10 mouse cellular contexts compared by ENCODE assay signal in genomic region chr11:89003078-89003477, GRCm38 (mm10). TPM values are rescaled to one million over a fixed set of nuclear protein-coding genes. Genes with fewer than 3 reads are reported as not detected.
DNase-seq lines count a peak whose midpoint lies in the region; ATAC-seq and TF ChIP-seq lines count a peak whose summit lies in the region.
"Had no signal": no experiment of that assay in that cellular context is flagged by ENCODE, and none has a peak within 500 bp of the region (broad histone marks: within the 10 kb centered on the region; RNA-seq: fewer than 3 reads in every experiment).

No protein-coding gene starts in this region.

- H3K36me3 ChIP-seq in kidney, adult 2 months (ENCODE audit: control insufficient read depth, insufficient read depth, low read length) = peaks cover 3% of the 10 kb centered on the region; the same call in 1 of the 2 replicates
- peaks cover 27% of the 10 kb centered on the region for H3K36me3 ChIP-seq in heart, postnatal 0 days (replicated peaks; ENCODE audit: control insufficient read depth, insufficient read depth, low read length)
- peaks cover 49% of the 10 kb centered on the region for H3K36me3 ChIP-seq in liver, postnatal 0 days (replicated peaks; ENCODE audit: insufficient read depth, low read length)
- H3K36me3 ChIP-seq: embryonic facial prominence, embryonic 15.5 days had no signal

- H3K9ac ChIP-seq in heart, postnatal 0 days (replicated peaks; ENCODE audit: low read depth, low read length) = peak overlapping the region; percentile 30; the same call in 1 of the 2 replicates
- peak overlapping the region; percentile 58 for H3K9ac ChIP-seq in liver, postnatal 0 days (replicated peaks)
- H3K9ac ChIP-seq: embryonic facial prominence, embryonic 15.5 days had no signal

- intact Hi-C loops in gastrocnemius, postnatal 36 days (cut with DNase I) = no loop called here

- TF ChIP-seq POLR2A in kidney, adult 2 months (IDR thresholded peaks at IDR 0.05; ENCODE audit: low read depth, low read length) = no peak

- H3K4me2 ChIP-seq in heart, postnatal 0 days (ENCODE audit: low read depth, low read length) = peak overlapping the region; percentile 78
- peak overlapping the region; percentile 79 for H3K4me2 ChIP-seq in liver, postnatal 0 days (ENCODE audit: low read depth, low read length)
- H3K4me2 ChIP-seq: embryonic facial prominence, embryonic 15.5 days had no signal

- H3K27me3 ChIP-seq in kidney, adult 2 months (replicated peaks; ENCODE audit: control insufficient read depth, insufficient read depth, low read length) = no peaks in the 10 kb centered on the region
- H3K27me3 ChIP-seq in heart, postnatal 0 days (ENCODE audit: control insufficient read depth, insufficient read depth, low read length) = no peaks in the 10 kb centered on the region
- H3K27me3 ChIP-seq in liver, postnatal 0 days (ENCODE audit: insufficient read depth, low read length) = no peaks in the 10 kb centered on the region

- H3K4me3 ChIP-seq in kidney, adult 2 months (ENCODE audit: insufficient read depth, low read depth, low read length) = peak overlapping the region; percentile 19; the same call in 1 of the 2 replicates
- H3K4me3 ChIP-seq in heart, postnatal 0 days (ENCODE audit: low read depth, low read length) = peak overlapping the region; percentile 22
- peak overlapping the region; percentile 98 for H3K4me3 ChIP-seq in liver, postnatal 0 days (ENCODE audit: low read depth, low read length)
- H3K4me3 ChIP-seq: embryonic facial prominence, embryonic 15.5 days had no signal

- no peak for TF ChIP-seq CTCF in kidney, adult 2 months (conservative IDR thresholded peaks at IDR 0.05; ENCODE audit: insufficient read depth, insufficient read length, low read depth, low read length)
- no peak for TF ChIP-seq CTCF in heart, postnatal 0 days (IDR thresholded peaks at IDR 0.05; ENCODE audit: low read depth)
- TF ChIP-seq CTCF in liver, postnatal 0 days (IDR thresholded peaks at IDR 0.05; ENCODE audit: low read depth) = no peak

- no peak for TF ChIP-seq EP300 in heart, postnatal 0 days (IDR thresholded peaks at IDR 0.05; ENCODE audit: low read depth)
- TF ChIP-seq EP300 in liver, postnatal 0 days (IDR thresholded peaks at IDR 0.05; ENCODE audit: low read depth) = peak; percentile 40; the same call in 1 of the 2 replicates

- H3K27ac ChIP-seq in kidney, adult 2 months (ENCODE audit: insufficient read depth, low read depth, low read length) = peak overlapping the region; percentile 46
- peak overlapping the region; percentile 46 for H3K27ac ChIP-seq in heart, postnatal 0 days (ENCODE audit: low read depth)
- H3K27ac ChIP-seq in liver, postnatal 0 days (ENCODE audit: low read depth) = peak overlapping the region; percentile 87
- H3K27ac ChIP-seq: embryonic facial prominence, embryonic 15.5 days had no signal

- H3K9me3 ChIP-seq in heart, postnatal 0 days (replicated peaks; ENCODE audit: control insufficient read depth, low read length) = no peaks in the 10 kb centered on the region
- H3K9me3 ChIP-seq in liver, postnatal 0 days (ENCODE audit: low read length) = no peaks in the 10 kb centered on the region
- H3K9me3 ChIP-seq: embryonic facial prominence, embryonic 15.5 days had no signal

- ATAC-seq in heart, postnatal 0 days (ENCODE audit: insufficient read depth, low read depth) = no peak
- peak; percentile 58 for ATAC-seq in liver, postnatal 0 days

- peaks cover 18% of the 10 kb centered on the region for H3K4me1 ChIP-seq in kidney, adult 2 months (ENCODE audit: control insufficient read depth, insufficient read depth, low read length)
- peaks cover 30% of the 10 kb centered on the region for H3K4me1 ChIP-seq in heart, postnatal 0 days (ENCODE audit: control insufficient read depth, insufficient read depth)
- H3K4me1 ChIP-seq in liver, postnatal 0 days (ENCODE audit: insufficient read depth) = peaks cover 43% of the 10 kb centered on the region

- WGBS in kidney, adult 2 months = 25% methylated on average over 6 of the region's 6 CpGs
- WGBS in heart, postnatal 0 days = 58% methylated on average over 6 of the region's 6 CpGs
- 48% methylated on average over 6 of the region's 6 CpGs for WGBS in liver, postnatal 0 days (ENCODE audit: insufficient replicate concordance)

- DNase-seq in kidney, adult 2 months = peak; percentile 75
- DNase-seq in kidney, postnatal 4 days = no peak
- peak; percentile 16 for DNase-seq in adipocyte (ENCODE audit: low spot score)
- no peak for DNase-seq in heart, postnatal 0 days (ENCODE audit: low spot score)
- peak; percentile 59 for DNase-seq in liver, postnatal 0 days
- DNase-seq in gastrocnemius, postnatal 36 days = no peak
- no peak for DNase-seq in MN1 (ENCODE audit: low spot score)
- DNase-seq: lung, adult 2 months; right cerebral cortex, adult 18-20 months had no signal

RNA-seq across cellular contexts. Expression of gene Trim25, which starts 3.9 kb away (rescaled TPM):
- polyA plus RNA-seq in kidney, adult 2 months (2012; rRNA removed) = 27.3 and 35.0 TPM in 2 replicates
- total RNA-seq in heart, postnatal 0 days (2014; rRNA removed; ENCODE audit: low replicate concordance) = 7.8 and 10.5 TPM in 2 replicates
- 14.5 and 16.1 TPM in 2 replicates for polyA plus RNA-seq in heart, postnatal 0 days (2015; fragmentation: Nextera tagmentation; extraction: Ambion mirVana)
- 20.4 and 20.6 TPM in 2 replicates for polyA plus RNA-seq in liver, postnatal 0 days (2015; fragmentation: Nextera tagmentation; extraction: Ambion mirVana)
- total RNA-seq in gastrocnemius, postnatal 36 days (2021) = 1 to 10 TPM; 7.7 to 8.5 TPM

RNA-seq across cellular contexts. Expression of gene Coil, which starts 33.0 kb away (rescaled TPM):
- polyA plus RNA-seq in kidney, adult 2 months (2012; rRNA removed) = 3.1 and 3.6 TPM in 2 replicates
- 5.3 and 8.5 TPM in 2 replicates for total RNA-seq in heart, postnatal 0 days (2014; rRNA removed; ENCODE audit: low replicate concordance)
- polyA plus RNA-seq in heart, postnatal 0 days (2015; fragmentation: Nextera tagmentation; extraction: Ambion mirVana) = 4.6 and 5.3 TPM in 2 replicates
- 2.6 and 2.7 TPM in 2 replicates for polyA plus RNA-seq in liver, postnatal 0 days (2015; fragmentation: Nextera tagmentation; extraction: Ambion mirVana)
- 1 to 10 TPM; 3.3 to 3.8 TPM for total RNA-seq in gastrocnemius, postnatal 36 days (2021)

RNA-seq across cellular contexts. Expression of gene Elobl, which starts 36.3 kb away (rescaled TPM):
- polyA plus RNA-seq in kidney, adult 2 months (2012; rRNA removed) = 0.92 and 1.5 TPM in 2 replicates
- total RNA-seq in heart, postnatal 0 days (2014; rRNA removed; ENCODE audit: low replicate concordance) = not detected in 2 replicates
- not detected in 2 replicates for polyA plus RNA-seq in heart, postnatal 0 days (2015; fragmentation: Nextera tagmentation; extraction: Ambion mirVana)
- polyA plus RNA-seq in liver, postnatal 0 days (2015; fragmentation: Nextera tagmentation; extraction: Ambion mirVana) = not detected in 2 replicates
- total RNA-seq in gastrocnemius, postnatal 36 days (2021) = not detected
- polyA plus RNA-seq: embryonic facial prominence, embryonic 15.5 days had no signal

RNA-seq across cellular contexts. Expression of gene Scpep1, which starts 47.8 kb away (rescaled TPM):
- 61.5 and 74.1 TPM in 2 replicates for polyA plus RNA-seq in kidney, adult 2 months (2012; rRNA removed)
- 36.0 and 44.6 TPM in 2 replicates for total RNA-seq in heart, postnatal 0 days (2014; rRNA removed; ENCODE audit: low replicate concordance)
- polyA plus RNA-seq in heart, postnatal 0 days (2015; fragmentation: Nextera tagmentation; extraction: Ambion mirVana) = 36.9 and 41.4 TPM in 2 replicates
- polyA plus RNA-seq in liver, postnatal 0 days (2015; fragmentation: Nextera tagmentation; extraction: Ambion mirVana) = 35.3 and 38.9 TPM in 2 replicates
- total RNA-seq in gastrocnemius, postnatal 36 days (2021) = 1 to 10 TPM; 8.4 to 9.0 TPM

Comparison
In these comparisons a context has a peak if more than half of its experiments do, and no peak if none do; other contexts are left out.
1. DNase-seq: peak in kidney, adult 2 months (single experiment), adipocyte (single experiment) and liver, postnatal 0 days (single experiment); none in kidney, postnatal 4 days (0 of 2), heart, postnatal 0 days (single experiment), gastrocnemius, postnatal 36 days (0 of 2) and MN1 (single experiment).
2. H3K4me3 ChIP-seq: peak in every context shown above with its lines; median percentile 98 in liver, postnatal 0 days; 22 in heart, postnatal 0 days; 19 in kidney, adult 2 months.
3. Peak in every context shown above with its lines, with median percentiles within 50 percentile points of each other: H3K27ac ChIP-seq.